Mouse (Mus musculus): ENCODE measurements around the gene Cyp4f37.

Gene Cyp4f37

GRCm38 (mm10) chr17:32685048-32685750 lies 64.1 kb downstream of the Cyp4f37 start, which contains the start of gene Cyp4f15:
Cyp4f15 (plus strand) TSS chr17:32685627.
- DNase-seq (ENCODE audit: low spot score), result peak; percentile 51

All from ovary, postnatal 36 days (tissue).